Mouse (Mus musculus) E14TG2a.4 (cell line): ENCODE data around the gene Zfp119b.

Experiments used
- CTCF ChIP-seq: conservative IDR thresholded peaks from 2 replicates; pipeline ENCODE4 v1.5.1; 2014; ENCODE audit warnings: low read length
- NANOG ChIP-seq: IDR thresholded peaks from 2 replicates; pipeline ENCODE4 v1.6.1; 2014; ENCODE audit warnings: borderline replicate concordance, low read length, mixed read lengths
- POU5F1 ChIP-seq: IDR thresholded peaks from 2 replicates; pipeline ENCODE4 v1.6.1; 2014; ENCODE audit warnings: low read length, borderline replicate concordance

DNA sequence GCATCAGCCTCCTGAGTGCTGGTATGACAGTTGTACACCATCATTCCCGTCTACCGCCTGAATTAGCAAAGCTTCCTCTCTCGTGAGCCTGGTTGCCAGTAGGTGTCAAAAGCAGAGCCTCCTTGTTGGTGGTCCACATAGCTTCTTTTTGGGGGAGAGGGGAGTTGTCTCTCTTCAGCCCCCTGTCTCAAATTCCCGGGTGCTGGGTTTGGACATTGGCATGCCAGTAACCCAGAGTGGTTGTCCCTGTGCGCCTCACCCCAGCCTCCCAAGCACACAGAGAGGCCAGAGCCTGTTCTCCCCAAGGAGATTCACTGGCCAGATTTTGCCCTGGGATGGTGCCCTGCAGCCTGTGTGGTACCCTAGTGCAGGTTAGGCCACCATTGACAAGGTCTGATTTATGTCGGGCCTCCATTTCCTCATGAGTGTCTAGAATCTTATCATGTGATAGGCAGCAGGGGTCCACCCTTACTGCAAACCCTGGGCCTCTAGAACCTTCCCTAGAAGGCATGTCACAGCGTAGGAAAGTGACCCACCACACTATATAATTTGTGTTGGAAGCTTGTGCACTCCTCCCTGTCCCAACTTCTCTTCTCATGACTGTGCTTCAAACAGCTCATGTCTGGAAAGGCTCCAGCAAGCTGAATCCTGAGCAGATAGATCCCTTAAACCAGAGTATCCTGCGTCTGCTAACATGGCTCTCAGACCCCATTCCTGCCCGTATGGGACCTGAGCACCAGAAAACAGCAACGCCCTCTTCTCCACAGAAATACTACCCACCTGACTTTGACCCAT, 10.8 kb upstream of the Zfp119b start:
- no peak for TF ChIP-seq CTCF
- no peak for TF ChIP-seq NANOG
- no peak for TF ChIP-seq POU5F1
